Mouse (Mus musculus) midbrain, embryonic 16.5 days (tissue): Measurements from ENCODE around the gene Oard1. TPM values are rescaled to one million over a fixed set of nuclear protein-coding genes. Genes with fewer than 3 reads are reported as not detected.

Experiments
- ATAC-seq: fragments of 200-750 bp; cut with Nextera tagmentation; 2 replicates; pipeline ENCODE4 v1.8.0; 2017; ENCODE audit warnings: moderate TSS enrichment
- H3K27ac ChIP-seq: fragments of 300-500 bp; sonication (generic); 2 replicates; pipeline ENCODE4 v1.5.1; 2014; ENCODE audit warnings: mild to moderate bottlenecking, low read length, mixed read lengths
- H3K27me3 ChIP-seq: fragments of 300-500 bp; sonication (generic); 2 replicates; pipeline ENCODE4 v1.6.1; 2014; ENCODE audit warnings: low read depth, low read length, mixed read lengths; ENCODE audit not compliant: control insufficient read depth, insufficient read depth
- H3K36me3 ChIP-seq: fragments of 300-500 bp; sonication (generic); 2 replicates; pipeline ENCODE4 v1.6.1; 2014; ENCODE audit warnings: mild to moderate bottlenecking, low read length, moderate library complexity, mixed read lengths; ENCODE audit not compliant: control insufficient read depth, insufficient read depth
- H3K4me1 ChIP-seq: fragments of 300-500 bp; sonication (generic); 2 replicates; pipeline ENCODE4 v1.6.1; 2014; ENCODE audit warnings: mild to moderate bottlenecking, low read length, mixed read lengths; ENCODE audit not compliant: control insufficient read depth, insufficient read depth
- H3K4me2 ChIP-seq: fragments of 300-500 bp; sonication (generic); 2 replicates; pipeline ENCODE4 v1.6.1; 2014; ENCODE audit warnings: mild to moderate bottlenecking, low read length, mixed read lengths
- H3K4me3 ChIP-seq: fragments of 300-500 bp; sonication (generic); 2 replicates; pipeline ENCODE4 v1.5.1; 2014; ENCODE audit warnings: low read depth, mild to moderate bottlenecking, low read length, moderate library complexity, mixed read lengths
- H3K9ac ChIP-seq: fragments of 300-500 bp; sonication (generic); 2 replicates; pipeline ENCODE4 v1.6.1; 2014; ENCODE audit warnings: low read depth, low read length, mixed read lengths
- H3K9me3 ChIP-seq: fragments of 300-500 bp; sonication (generic); replicated peaks from 2 replicates; pipeline ENCODE4 v1.6.1; 2014; ENCODE audit warnings: mild to moderate bottlenecking, low read length, mixed read lengths; ENCODE audit not compliant: control insufficient read depth, poor library complexity, severe bottlenecking
- WGBS: fragments of 180-500 bp; shearing (Covaris S2); extraction: QIAGEN DNeasy Blood & Tissue Kit; methylation state at CpG from one replicate; pipeline ENCODE4 v1.1.7; 2014; 5-methylcytosine and 5-hydroxymethylcytosine counted together
- polyA plus RNA-seq: library from polyadenylated mRNA; unstranded; fragments of >200 nt; fragmentation: Nextera tagmentation; extraction: Ambion mirVana; gene quantifications from 2 replicates; pipeline ENCODE4 v1.2.1, GENCODE M21; 2015

Oard1 gene
- polyA plus RNA-seq, 1 experiment from 2014 or later, result 32.7 TPM

- WGBS, result 40% methylated on average over 7 of the region's 7 CpGs
- Histone ChIP-seq H3K4me1 (no peaks in the 10 kb centered on the region), H3K4me2 (no peak overlapping the region), H3K27ac (no peak overlapping the region), H3K36me3 (no peaks in the 10 kb centered on the region), H3K4me3 (no peak overlapping the region), H3K9me3 (no peaks in the 10 kb centered on the region), H3K27me3 (no peaks in the 10 kb centered on the region), H3K9ac (no peak overlapping the region)
- no peak; the same call in 1 of the 2 replicates for ATAC-seq
Observed at GRCm38 (mm10) chr17:48437421-48437911, 27.7 kb downstream of the Oard1 start.

DNA sequence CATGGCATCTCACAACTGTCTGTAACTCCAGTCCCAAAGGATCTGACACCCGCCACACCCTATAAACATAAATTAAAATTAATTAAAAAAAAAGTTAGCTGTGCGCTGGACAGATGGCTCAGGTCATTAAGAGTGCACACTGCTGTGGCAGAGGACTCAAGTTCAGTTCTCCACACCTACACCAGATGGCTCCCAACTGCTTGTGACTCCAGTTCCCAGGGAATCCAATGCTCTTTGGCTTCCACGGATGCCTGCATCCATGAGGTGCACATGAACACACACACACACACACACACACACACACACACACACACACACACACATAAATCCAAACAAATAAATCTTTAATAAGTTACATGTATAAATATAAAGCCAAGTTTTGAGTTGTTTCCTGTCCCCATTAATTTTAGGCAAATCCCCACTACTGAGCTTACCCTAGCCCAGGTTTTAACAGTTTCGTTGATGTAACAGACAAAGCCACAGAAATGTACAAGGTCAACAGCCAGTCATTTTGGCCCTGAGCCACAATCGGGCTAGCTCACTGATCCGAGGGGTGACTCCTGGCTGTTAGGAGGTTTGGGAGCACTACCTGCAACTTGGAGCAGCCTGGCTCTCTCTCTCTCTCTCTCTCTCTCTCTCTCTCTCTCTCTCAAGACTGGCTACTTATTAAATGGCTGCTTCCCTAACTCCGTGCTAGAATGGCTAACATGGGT is 33.1 kb downstream of the Oard1 start:
- Histone ChIP-seq H3K36me3 (no peaks in the 10 kb centered on the region), H3K27ac (no peak overlapping the region), H3K4me1 (no peaks in the 10 kb centered on the region), H3K9me3 (no peaks in the 10 kb centered on the region), H3K27me3 (no peaks in the 10 kb centered on the region), H3K4me2 (no peak overlapping the region), H3K4me3 (no peak overlapping the region), H3K9ac (no peak overlapping the region)
- ATAC-seq, result no peak
- 70% methylated on average over 7 of the region's 7 CpGs for WGBS

GRCm38 (mm10) chr17:48443542-48444145 is 33.8 kb downstream of the Oard1 start:
- H3K4me1 ChIP-seq, result no peaks in the 10 kb centered on the region
- no peaks in the 10 kb centered on the region for H3K9me3 ChIP-seq
- H3K27me3 ChIP-seq, result no peaks in the 10 kb centered on the region
- H3K9ac ChIP-seq, result no peak overlapping the region
- ATAC-seq, result no peak
- no peak overlapping the region for H3K4me2 ChIP-seq
- no peak overlapping the region for H3K4me3 ChIP-seq
- H3K36me3 ChIP-seq, result no peaks in the 10 kb centered on the region
- 61% methylated on average over 16 of the region's 16 CpGs for WGBS
- H3K27ac ChIP-seq, result no peak overlapping the region

- WGBS, result 75% methylated on average over 8 of the region's 8 CpGs
- Histone ChIP-seq H3K4me3 (no peak overlapping the region), H3K9ac (no peak overlapping the region), H3K27ac (no peak overlapping the region), H3K4me1 (no peaks in the 10 kb centered on the region), H3K27me3 (no peaks in the 10 kb centered on the region), H3K4me2 (no peak overlapping the region), H3K9me3 (no peaks in the 10 kb centered on the region), H3K36me3 (no peaks in the 10 kb centered on the region)
- no peak for ATAC-seq
Observed at GRCm38 (mm10) chr17:48447675-48448074, 37.9 kb downstream of the Oard1 start.

DNA sequence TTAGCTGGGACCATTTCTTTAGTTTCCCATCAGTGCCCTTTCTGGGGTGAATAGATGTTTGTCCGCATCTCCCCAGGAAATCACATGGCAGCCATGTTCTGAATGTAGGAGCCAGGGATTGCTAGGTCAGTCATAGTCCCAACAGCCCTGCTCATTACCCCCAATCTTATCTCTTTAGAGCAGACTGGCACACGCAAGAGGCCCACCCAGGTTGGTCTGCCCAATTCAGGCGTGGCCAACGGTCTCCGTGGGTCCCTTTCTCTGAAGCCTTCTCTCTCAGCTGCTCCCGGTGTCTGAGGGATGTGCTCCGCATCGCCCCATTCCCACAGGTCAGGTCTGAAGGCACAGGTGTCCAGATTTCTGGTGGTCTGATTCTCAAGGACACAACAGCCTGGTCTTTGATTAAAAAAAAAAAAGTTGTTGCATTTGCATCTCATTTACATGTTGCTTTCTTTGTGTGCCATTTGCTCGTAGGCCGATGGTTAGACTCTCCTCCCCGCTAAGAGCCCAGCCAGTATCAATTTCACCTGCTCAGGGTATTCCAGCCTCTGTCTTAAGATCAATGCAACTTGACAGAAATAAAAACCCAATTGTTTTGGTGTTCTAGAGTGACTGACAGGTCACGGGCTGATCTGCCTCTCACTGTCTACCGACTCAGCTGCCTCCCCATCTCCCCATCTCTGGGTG is 41.0 kb downstream of the Oard1 start:
- H3K27me3 ChIP-seq, result no peaks in the 10 kb centered on the region
- H3K4me1 ChIP-seq, result no peaks in the 10 kb centered on the region
- H3K27ac ChIP-seq, result no peak overlapping the region
- no peak overlapping the region for H3K9ac ChIP-seq
- H3K4me2 ChIP-seq, result peak overlapping the region; percentile 14; the same call in 1 of the 2 replicates
- H3K9me3 ChIP-seq, result no peaks in the 10 kb centered on the region
- no peak for ATAC-seq
- H3K36me3 ChIP-seq, result no peaks in the 10 kb centered on the region
- 67% methylated on average over 13 of the region's 13 CpGs for WGBS
- no peak overlapping the region for H3K4me3 ChIP-seq

DNA sequence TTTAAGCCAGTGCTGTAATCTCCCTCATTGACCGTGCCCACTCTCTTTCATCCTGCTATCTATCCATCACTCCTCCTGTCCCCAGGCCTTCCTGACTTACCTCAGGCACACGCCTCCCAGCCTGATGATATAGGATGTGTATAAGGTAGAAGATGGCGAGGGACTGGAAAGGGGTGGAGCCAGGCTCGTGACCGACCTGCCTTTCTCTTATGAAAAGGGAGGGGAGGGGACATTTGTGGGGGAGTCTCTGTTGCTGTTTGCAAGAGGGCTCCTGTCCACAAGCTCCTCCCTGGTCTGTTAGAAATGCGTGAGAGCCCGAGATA is 41.5 kb downstream of the Oard1 start, which contains the start of gene Tspo2:
Tspo2 (minus strand) TSS at position 170 of the 323 bp plus-strand sequence.
- no peak within 1 kb of the TSS for H3K9ac ChIP-seq
- no peak for ATAC-seq
- 70% methylated on average over 7 of the region's 7 CpGs for WGBS

GRCm38 (mm10) chr17:48451753-48452444 is 42.1 kb downstream of the Oard1 start:
- H3K27me3 ChIP-seq, result no peaks in the 10 kb centered on the region
- no peaks in the 10 kb centered on the region for H3K4me1 ChIP-seq
- H3K4me2 ChIP-seq, result no peak overlapping the region
- no peaks in the 10 kb centered on the region for H3K36me3 ChIP-seq
- 59% methylated on average over 9 of the region's 9 CpGs for WGBS
- H3K9ac ChIP-seq, result no peak overlapping the region
- H3K4me3 ChIP-seq, result no peak overlapping the region
- no peak for ATAC-seq
- H3K27ac ChIP-seq, result 0 out of 2 replicates have a peak overlapping the region, but pooled peaks have one; percentile 9
- no peaks in the 10 kb centered on the region for H3K9me3 ChIP-seq

More for the DNA sequence above, 41.5 kb downstream of the Oard1 start, which contains the start of gene Tspo2:
- peak within 1 kb of the TSS; percentile 14; the same call in 1 of the 2 replicates for H3K4me2 ChIP-seq
- H3K27me3 ChIP-seq, result no peaks in the 10 kb centered on the region
- no peak within 1 kb of the TSS for H3K4me3 ChIP-seq
- H3K4me1 ChIP-seq, result no peaks in the 10 kb centered on the region
- H3K27ac ChIP-seq, result 0 out of 2 replicates have a peak within 1 kb of the TSS, but pooled peaks have one; percentile 9
- H3K36me3 ChIP-seq, result no peaks in the 10 kb centered on the region
- H3K9me3 ChIP-seq, result no peaks in the 10 kb centered on the region

DNA sequence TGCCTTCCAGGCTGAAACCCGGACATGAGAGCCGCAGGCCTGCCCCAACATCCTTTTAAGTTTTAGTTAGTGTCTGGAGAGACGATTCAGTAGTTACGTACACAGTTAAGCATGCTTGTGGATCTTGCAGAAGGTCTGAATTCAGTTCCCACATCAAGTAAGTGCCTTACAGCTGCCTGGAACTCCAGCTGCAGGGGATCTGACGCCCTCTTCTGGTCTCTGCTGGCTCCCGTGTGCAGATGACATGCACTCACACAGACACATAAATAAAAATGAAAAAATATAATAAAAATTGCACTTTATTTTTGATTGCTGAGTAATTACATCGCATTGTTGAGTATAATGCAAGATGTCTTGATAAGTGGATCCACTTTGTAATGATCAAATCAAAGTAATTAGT is 43.7 kb downstream of the Oard1 start:
- 75% methylated on average over 7 of the region's 7 CpGs for WGBS
- H3K27ac ChIP-seq, result no peak overlapping the region
- no peak overlapping the region for H3K9ac ChIP-seq
- no peak for ATAC-seq
- no peaks in the 10 kb centered on the region for H3K27me3 ChIP-seq
- H3K4me3 ChIP-seq, result no peak overlapping the region
- H3K4me1 ChIP-seq, result no peaks in the 10 kb centered on the region
- no peaks in the 10 kb centered on the region for H3K9me3 ChIP-seq
- no peak overlapping the region for H3K4me2 ChIP-seq
- no peaks in the 10 kb centered on the region for H3K36me3 ChIP-seq
